Mouse (Mus musculus) right cerebral cortex, postnatal 36 days (tissue): ENCODE measurements around the gene Gm35549.

Source experiments
- DNase-seq, 2 experiments: peaks; one replicate each; pipeline ENCODE4 v3.0.0; 2022; ENCODE audit warnings: low spot score in 2 of 2, mixed read lengths in 1 of 2

The Gm35549 gene

DNA sequence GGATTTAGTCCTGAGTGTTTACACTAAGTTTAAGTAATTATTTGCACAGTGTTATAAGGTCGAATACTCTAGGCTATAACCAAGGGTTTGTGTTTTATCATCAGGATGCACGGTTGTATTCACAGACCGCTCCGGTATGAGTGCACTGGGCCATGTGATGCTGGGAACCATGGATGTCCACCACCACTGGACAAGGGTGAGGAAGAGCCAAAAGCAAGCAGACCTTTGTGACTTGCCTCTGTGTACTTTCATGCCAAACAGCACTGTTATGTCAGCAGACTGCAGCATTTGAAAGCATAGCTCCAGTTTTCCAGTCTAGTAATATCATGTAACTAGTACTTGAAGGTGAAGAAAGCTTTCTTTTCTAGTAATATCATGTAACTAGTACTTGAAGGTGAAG lies 17.1 kb downstream of the Gm35549 start:
- DNase-seq: no peak

DNA sequence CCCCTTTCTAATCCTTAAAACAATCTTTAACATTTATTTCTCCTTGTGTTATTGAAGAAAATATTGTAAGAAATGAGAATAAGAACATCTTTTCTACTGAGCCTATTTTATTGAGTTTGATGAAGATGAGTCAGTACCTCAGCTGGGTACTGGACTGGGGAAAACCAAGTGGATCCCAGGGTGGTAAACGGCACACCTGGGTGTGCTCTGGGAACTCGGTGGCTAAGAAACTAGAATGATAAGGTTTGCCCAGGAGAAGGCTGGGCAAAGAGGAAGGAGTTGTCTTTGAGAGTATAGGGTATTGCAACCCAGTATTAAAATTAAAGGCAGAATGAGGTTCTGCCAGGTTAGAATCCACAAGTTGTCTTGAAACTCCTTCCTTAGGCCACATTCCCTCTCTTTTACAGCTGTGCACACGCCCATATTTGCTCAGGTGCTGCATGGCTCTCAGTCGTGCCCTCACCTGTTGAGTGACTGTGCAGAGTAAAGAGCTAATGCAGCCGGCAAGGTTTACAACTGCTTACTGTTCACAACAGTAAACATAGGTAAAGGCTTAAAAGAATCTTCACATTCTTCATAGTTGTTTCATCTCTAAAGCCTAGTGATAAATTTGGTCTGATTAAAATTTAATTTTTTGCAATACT lies 20.3 kb downstream of the Gm35549 start:
- DNase-seq: no peak

DNA sequence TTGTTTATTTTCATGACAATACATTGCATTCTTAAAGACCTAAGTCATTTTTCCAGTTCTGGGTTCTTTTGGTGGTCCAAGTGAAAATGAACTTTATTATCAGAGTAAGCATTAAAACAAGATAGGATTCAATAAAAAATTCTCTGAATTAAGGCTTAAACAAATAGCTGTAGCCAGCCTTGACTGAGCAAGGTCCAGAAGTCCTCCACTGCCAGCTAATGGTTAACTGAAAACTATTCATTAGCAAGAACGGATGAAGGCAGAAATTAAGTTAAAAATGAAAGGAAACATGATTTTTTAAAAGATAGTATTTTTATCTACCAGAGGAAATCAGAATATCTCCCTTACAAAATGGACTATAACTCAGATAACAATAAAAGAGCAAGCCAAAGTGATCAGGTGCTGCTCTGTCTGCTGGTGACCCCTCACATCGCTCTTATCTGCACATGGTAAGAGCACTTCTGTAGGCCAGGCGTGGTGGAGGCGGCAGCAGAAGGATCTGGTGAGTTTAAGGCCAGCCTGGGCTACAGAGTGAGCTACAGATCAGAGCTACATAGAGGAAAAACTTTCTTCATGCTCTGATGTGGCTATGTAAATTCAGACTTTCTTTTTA lies 28.5 kb downstream of the Gm35549 start:
- DNase-seq: no peak

DNA sequence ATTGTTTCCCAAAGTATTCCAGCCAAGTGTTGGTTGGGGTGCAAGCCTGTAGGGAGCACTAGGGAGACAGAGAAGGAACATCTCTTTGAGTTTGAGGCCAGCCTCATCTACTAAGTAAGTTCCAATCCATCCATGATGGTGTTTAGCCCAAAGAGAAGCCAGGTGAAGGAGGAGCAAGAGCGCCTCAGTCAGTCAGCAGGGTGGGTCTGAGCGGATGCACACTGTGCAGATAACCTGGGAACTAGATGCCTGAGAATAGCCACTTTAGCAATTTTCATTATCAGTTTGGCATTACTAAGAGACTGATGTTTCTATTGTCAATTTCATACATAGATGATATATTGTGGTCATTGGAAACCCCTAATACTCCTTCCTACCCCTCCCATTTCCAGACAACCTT lies 29.1 kb downstream of the Gm35549 start:
- DNase-seq: no peak

DNA sequence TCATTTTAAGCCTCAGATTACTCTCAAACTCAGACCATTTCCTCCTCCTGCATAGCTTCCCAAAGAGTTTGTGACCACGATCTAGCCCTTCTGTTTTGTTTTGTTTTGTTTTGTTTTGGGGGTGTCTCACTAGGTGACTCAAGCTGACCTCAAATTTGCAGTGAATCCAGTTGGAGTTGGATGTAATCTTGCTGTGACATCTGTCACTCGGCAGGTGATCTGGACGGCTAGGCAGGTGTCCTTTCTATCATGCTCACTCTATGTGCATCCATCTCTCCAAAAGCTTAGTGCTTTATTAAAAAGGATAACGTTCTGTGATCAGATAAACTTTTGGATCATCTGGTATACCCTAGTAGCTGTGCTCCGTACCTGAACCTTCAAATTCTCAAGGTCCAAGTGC lies 31.4 kb downstream of the Gm35549 start:
- no peak for DNase-seq

DNA sequence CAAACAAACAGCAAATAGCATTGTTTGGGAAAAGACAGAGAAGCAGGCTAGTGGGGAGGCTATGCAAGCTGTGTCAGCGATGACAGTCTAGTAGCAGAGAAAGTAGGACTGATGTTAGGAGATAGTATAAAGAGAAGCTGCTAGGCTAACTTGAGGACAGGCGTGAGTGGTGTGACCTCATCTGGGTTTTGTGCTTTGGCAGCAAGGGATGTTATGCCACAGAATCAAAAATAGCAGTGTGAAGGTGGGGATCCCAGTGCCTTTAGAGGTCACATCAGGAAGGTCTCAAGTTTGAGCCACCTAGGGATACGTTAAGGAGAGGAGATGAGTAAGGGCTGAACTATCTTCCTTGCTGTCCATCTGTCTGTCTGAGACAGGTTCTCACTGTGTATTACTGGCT lies 33.6 kb downstream of the Gm35549 start:
- DNase-seq: no peak

DNA sequence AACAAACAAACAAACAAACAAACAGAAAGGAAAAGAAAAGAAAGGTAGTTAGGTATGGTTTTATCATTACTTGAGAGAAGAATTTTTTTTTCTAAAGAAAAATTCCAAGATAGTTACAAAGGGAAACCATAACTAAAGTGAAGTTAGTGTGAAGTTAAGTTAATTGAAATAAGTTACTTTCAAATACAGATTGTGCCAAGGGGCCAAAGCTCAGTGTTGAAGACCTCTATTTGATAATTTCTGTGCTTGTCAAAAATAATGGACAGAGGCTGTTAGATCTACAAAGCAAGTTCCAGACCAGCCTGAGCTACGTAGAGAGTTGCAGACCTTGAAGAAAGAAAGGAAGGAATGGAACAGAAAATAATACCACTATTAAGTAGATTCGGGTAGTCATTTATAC lies 36.6 kb downstream of the Gm35549 start:
- DNase-seq: no peak

DNA sequence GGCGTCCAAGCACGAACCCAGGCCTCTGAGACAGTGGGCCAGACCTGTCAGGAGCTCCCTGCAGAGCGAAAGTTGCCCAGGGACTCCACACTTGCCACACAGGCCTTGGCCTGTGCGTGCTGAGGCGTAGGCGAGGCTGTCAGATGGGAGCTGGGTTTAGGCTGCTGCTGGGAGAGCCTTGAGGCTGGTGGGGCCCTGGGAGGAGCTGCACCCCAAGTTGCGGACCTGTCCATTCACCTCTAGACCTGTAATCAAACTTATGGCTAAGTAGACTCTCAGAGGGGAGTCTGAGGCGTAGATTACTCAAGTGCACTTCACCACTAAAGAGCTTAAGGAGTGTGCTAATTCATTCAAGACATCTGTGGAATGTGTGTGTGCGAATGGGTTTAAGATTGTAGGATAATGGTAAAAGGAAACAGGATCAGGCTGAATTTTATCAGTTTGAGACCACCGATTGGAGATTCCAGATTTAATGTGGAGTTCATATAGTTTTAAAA lies 37.9 kb downstream of the Gm35549 start:
- DNase-seq: no peak

DNA sequence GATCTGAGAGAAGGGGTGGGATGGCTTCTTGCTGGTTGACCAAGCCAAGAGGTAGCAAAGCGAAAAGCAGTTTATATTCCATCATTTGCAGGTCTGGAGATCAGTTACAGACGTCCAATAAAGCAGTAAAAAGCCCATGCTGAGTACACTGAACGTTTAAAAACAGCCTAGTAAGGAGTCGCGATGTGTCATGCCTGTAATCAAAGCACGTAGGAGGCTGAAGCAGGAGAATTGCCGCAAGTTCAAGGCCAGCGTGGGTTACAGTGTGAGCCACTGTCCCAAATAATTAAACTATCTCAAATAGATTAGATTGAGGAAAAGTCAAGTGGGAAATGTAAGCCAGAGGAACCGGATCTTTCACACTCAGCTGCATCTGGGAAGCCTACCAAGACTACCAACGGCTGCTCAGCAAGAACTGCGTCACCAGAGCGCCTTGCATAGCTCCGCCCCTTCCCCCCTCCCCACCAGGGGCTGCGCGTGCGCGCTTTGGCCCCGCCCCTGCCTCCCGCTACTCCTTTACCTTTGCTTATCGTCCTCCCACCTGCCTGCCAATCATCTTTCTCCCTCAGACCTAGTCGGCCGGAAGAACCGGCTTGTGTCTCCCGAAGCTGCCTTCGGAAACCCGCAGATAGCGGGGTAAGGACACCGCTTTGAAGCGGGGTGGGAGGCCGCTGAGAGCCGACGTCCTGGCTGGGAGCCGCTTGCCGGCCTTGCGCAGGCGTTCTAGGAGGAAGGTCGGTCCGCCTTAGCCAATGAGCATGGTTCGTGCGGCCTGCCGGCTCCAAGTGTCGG lies 38.6 kb downstream of the Gm35549 start, which contains the start of gene Tcaim:
Tcaim (plus strand) TSS at position 487 of the 792 bp plus-strand sequence.
- DNase-seq: peak; percentile 85 to 89

DNA sequence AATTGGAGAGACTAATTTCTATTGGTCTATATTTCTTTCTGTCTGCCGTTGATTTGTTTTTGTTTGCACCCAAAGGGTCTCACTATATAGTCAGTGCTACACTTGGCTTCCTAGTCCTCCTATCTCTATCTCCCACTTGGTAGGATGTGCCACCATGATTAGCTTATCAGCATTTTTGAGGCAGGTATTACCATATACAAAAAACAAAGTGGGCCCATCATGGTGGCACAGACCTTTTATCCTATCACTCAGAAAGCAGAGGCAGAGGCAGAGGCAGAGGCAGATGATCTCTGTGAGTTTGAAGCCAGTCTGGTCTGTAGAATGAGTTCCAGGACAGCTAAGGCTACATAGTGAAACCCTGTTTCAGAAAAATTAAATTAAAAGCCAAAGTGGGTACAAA lies 57.3 kb downstream of the Gm35549 start:
- DNase-seq: no peak

DNA sequence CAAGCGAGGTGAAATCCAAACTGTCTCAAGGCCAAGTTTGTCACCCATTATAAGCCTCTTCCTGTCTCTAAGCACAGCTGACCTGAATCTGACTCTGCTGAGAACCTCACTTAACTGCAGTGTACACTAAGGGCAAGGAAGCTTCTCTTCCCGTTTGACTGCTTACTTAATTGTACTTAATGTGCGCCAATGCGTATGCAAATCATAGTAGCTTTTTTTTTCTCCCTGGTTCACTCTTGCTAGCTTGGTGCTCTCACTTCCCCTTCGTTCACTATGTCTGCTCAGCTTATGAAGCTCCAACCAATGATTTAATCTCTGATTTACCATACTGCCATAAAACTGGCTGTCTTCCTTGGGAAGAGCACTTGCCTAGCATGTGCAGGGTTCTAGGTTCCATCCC lies 58.6 kb downstream of the Gm35549 start:
- DNase-seq: no peak
